15 mouse cellular contexts compared by ENCODE assay signal in genomic region chrX:19201383-19201782, GRCm38 (mm10).
DNase-seq lines count a peak whose midpoint lies in the region; ATAC-seq and TF ChIP-seq lines count a peak whose summit lies in the region.
"Had no signal": no experiment of that assay in that cellular context is flagged by ENCODE, and none has a peak within 500 bp of the region (broad histone marks: within the 10 kb centered on the region; RNA-seq: fewer than 3 reads in every experiment).

No protein-coding gene starts in this region.

- H3K79me2 ChIP-seq in MEL (ENCODE audit: control insufficient read depth, insufficient read depth, low read length, poor library complexity) = no peaks in the 10 kb centered on the region

- no peaks in the 10 kb centered on the region for H3K4me1 ChIP-seq in lung, postnatal 0 days (ENCODE audit: insufficient read depth, low read depth, low read length)
- H3K4me1 ChIP-seq in lung, adult 2 months (ENCODE audit: control insufficient read depth, insufficient read depth, low read length) = no peaks in the 10 kb centered on the region
- H3K4me1 ChIP-seq in MEL (ENCODE audit: control insufficient read depth in 1 of 2, insufficient read depth in 2 of 2, low read length in 2 of 2) = no peaks in the 10 kb centered on the region
- H3K4me1 ChIP-seq: embryonic facial prominence, embryonic 15.5 days; forebrain, embryonic 15.5 days; midbrain, embryonic 15.5 days had no signal

- H3K4me2 ChIP-seq in lung, postnatal 0 days (replicated peaks; ENCODE audit: low read depth, low read length) = no peak overlapping the region
- H3K4me2 ChIP-seq: embryonic facial prominence, embryonic 15.5 days; forebrain, embryonic 15.5 days; midbrain, embryonic 15.5 days had no signal

- no peak for DNase-seq in gastrocnemius, adult 2 months
- no peak for DNase-seq in gastrocnemius, postnatal 36 days
- DNase-seq in lung, postnatal 0 days (ENCODE audit: low spot score) = peak; percentile 8
- no peak for DNase-seq in lung, adult 2 months
- DNase-seq in MEL (ENCODE audit: low read depth, low spot score) = peak; percentile 42
- DNase-seq in splenic B cell, adult 2 months (ENCODE audit: low read depth, low spot score) = peak; percentile 0
- DNase-seq in adrenal gland, postnatal 4 days (ENCODE audit: low spot score in 2 of 2) = no peak
- DNase-seq: cerebellum, adult 9-11 months; gastrocnemius, postnatal 25 days; left cerebral cortex, postnatal 4 days; thymus, adult 18-20 months had no signal

- H3K9ac ChIP-seq in lung, postnatal 0 days (replicated peaks; ENCODE audit: low read depth) = no peak overlapping the region
- H3K9ac ChIP-seq in MEL (ENCODE audit: control insufficient read depth, low read depth, low read length, poor library complexity, severe bottlenecking) = no peak overlapping the region
- H3K9ac ChIP-seq: embryonic facial prominence, embryonic 15.5 days; forebrain, embryonic 15.5 days; midbrain, embryonic 15.5 days had no signal

- no peaks in the 10 kb centered on the region for H3K27me3 ChIP-seq in lung, postnatal 0 days (replicated peaks; ENCODE audit: insufficient read depth, low read length)
- no peaks in the 10 kb centered on the region for H3K27me3 ChIP-seq in MEL (ENCODE audit: control insufficient read depth in 1 of 2, insufficient read depth in 2 of 2, low read length in 2 of 2)
- no peaks in the 10 kb centered on the region for H3K27me3 ChIP-seq in splenic B cell, adult 2 months (ENCODE audit: control insufficient read depth, insufficient read depth, low read length, poor library complexity, severe bottlenecking)
- H3K27me3 ChIP-seq: embryonic facial prominence, embryonic 15.5 days; forebrain, embryonic 15.5 days; midbrain, embryonic 15.5 days had no signal

- TF ChIP-seq CTCF in gastrocnemius, adult 2 months (IDR thresholded peaks at IDR 0.05) = peak; percentile 37
- peak; percentile 54 for TF ChIP-seq CTCF in lung, postnatal 0 days (IDR thresholded peaks at IDR 0.05)
- no peak for TF ChIP-seq CTCF in lung, adult 2 months (IDR thresholded peaks at IDR 0.05; ENCODE audit: insufficient read depth, low read length)
- TF ChIP-seq CTCF in MEL (IDR thresholded peaks at IDR 0.05 in 2 of 3, conservative IDR thresholded peaks at IDR 0.05 in 1 of 3; ENCODE audit: control insufficient read depth in 1 of 3, insufficient read depth in 1 of 3, low read depth in 2 of 3, low read length in 3 of 3, poor library complexity in 1 of 3, severe bottlenecking in 1 of 3) = peak in 2 of 3 experiments; percentile 15 to 59; a peak in 3 of 6 replicates

- no peak for TF ChIP-seq POLR2A in lung, adult 2 months (IDR thresholded peaks at IDR 0.05; ENCODE audit: borderline replicate concordance, extremely low read depth, low read depth, low read length)
- TF ChIP-seq POLR2A in MEL (IDR thresholded peaks at IDR 0.05; ENCODE audit: control insufficient read depth in 1 of 2, insufficient read depth in 1 of 2, low read depth in 1 of 2, low read length in 2 of 2, poor library complexity in 1 of 2) = no peak

- TF ChIP-seq EP300 in lung, postnatal 0 days (IDR thresholded peaks at IDR 0.05) = no peak
- TF ChIP-seq EP300 in MEL (IDR thresholded peaks at IDR 0.05; ENCODE audit: low read depth in 1 of 2, low read length in 2 of 2) = no peak

- no peak for ATAC-seq in lung, postnatal 0 days
- ATAC-seq: forebrain, embryonic 15.5 days; hindbrain, embryonic 16.5 days; midbrain, embryonic 15.5 days had no signal

- no peaks in the 10 kb centered on the region for H3K36me3 ChIP-seq in lung, postnatal 0 days (ENCODE audit: insufficient read depth, low read length)
- peaks cover 0 to 2% of the 10 kb centered on the region in 2 experiments; a peak in 2 of 4 replicates for H3K36me3 ChIP-seq in MEL (ENCODE audit: control insufficient read depth in 1 of 2, insufficient read depth in 2 of 2, low read length in 2 of 2)
- no peaks in the 10 kb centered on the region for H3K36me3 ChIP-seq in splenic B cell, adult 2 months (ENCODE audit: control insufficient read depth, insufficient read depth, low read length, poor library complexity, severe bottlenecking)
- H3K36me3 ChIP-seq: embryonic facial prominence, embryonic 15.5 days; forebrain, embryonic 15.5 days; midbrain, embryonic 15.5 days had no signal

- no peak overlapping the region for H3K27ac ChIP-seq in gastrocnemius, adult 2 months
- no peak overlapping the region for H3K27ac ChIP-seq in lung, postnatal 0 days (ENCODE audit: low read length)
- no peak overlapping the region for H3K27ac ChIP-seq in MEL (ENCODE audit: control insufficient read depth, low read depth, low read length)
- H3K27ac ChIP-seq: embryonic facial prominence, embryonic 15.5 days; forebrain, embryonic 15.5 days; midbrain, embryonic 15.5 days had no signal

- intact Hi-C loops in gastrocnemius, adult 2 months (cut with DNase I) = no loop called here
- intact Hi-C loops in gastrocnemius, postnatal 36 days (cut with DNase I) = no loop called here

- TF ChIP-seq RAD21 in MEL (IDR thresholded peaks at IDR 0.05; ENCODE audit: low read depth, low read length) = peak; percentile 50

- WGBS in lung, postnatal 0 days = 78% methylated on average over 1 of the region's 1 CpGs
- 77% methylated on average over 1 of the region's 1 CpGs for WGBS in lung, adult 2 months

- H3K9me3 ChIP-seq in lung, postnatal 0 days (ENCODE audit: low read length) = no peaks in the 10 kb centered on the region
- no peaks in the 10 kb centered on the region for H3K9me3 ChIP-seq in MEL (replicated peaks; ENCODE audit: insufficient read depth, low read length)
- H3K9me3 ChIP-seq: embryonic facial prominence, embryonic 15.5 days; forebrain, embryonic 15.5 days; midbrain, embryonic 15.5 days had no signal

- H3K4me3 ChIP-seq in gastrocnemius, adult 2 months = no peak overlapping the region
- no peak overlapping the region for H3K4me3 ChIP-seq in lung, postnatal 0 days (ENCODE audit: low read depth, low read length)
- H3K4me3 ChIP-seq in lung, adult 2 months (replicated peaks; ENCODE audit: extremely low read depth, low read depth, low read length) = no peak overlapping the region
- no peak overlapping the region for H3K4me3 ChIP-seq in MEL (ENCODE audit: control insufficient read depth in 1 of 2, insufficient read depth in 1 of 2, low read depth in 2 of 2, low read length in 2 of 2)
- H3K4me3 ChIP-seq: embryonic facial prominence, embryonic 15.5 days; forebrain, embryonic 15.5 days; midbrain, embryonic 15.5 days had no signal

TF ChIP-seq in MEL, 35 proteins besides CTCF, POLR2A, EP300 and RAD21:
- peak; percentile 55 for TF ChIP-seq SMC3 (IDR thresholded peaks at IDR 0.05; ENCODE audit: low read depth, low read length)
- peak; percentile 25; the same call in 1 of the 2 replicates for TF ChIP-seq ZC3H11A (IDR thresholded peaks at IDR 0.05; ENCODE audit: low read depth, low read length)
- TF ChIP-seq MAZ (IDR thresholded peaks at IDR 0.05; ENCODE audit: low read depth, low read length) = no peak
- TF ChIP-seq GABPA (IDR thresholded peaks at IDR 0.05; ENCODE audit: low read depth, low read length) = no peak
- TF ChIP-seq CHD2 (IDR thresholded peaks at IDR 0.05; ENCODE audit: low read length) = no peak

Comparison
In these comparisons a context has a peak if more than half of its experiments do, and no peak if none do; other contexts are left out.
1. DNase-seq: peak in lung, postnatal 0 days (single experiment), MEL (single experiment) and splenic B cell, adult 2 months (single experiment); none in gastrocnemius, adult 2 months (single experiment), gastrocnemius, postnatal 36 days (0 of 2), lung, adult 2 months (single experiment) and adrenal gland, postnatal 4 days (0 of 2).